Mouse (Mus musculus) lung, adult 18-20 months (tissue): Measurements from ENCODE around the gene Siae.

Experiments
- DNase-seq, 2 experiments: peaks; one replicate each; pipeline ENCODE4 v3.0.0; 2022; ENCODE audit warnings: mixed read lengths in 2 of 2

Siae gene

GRCm38 (mm10) chr9:37627263-37627662, 71.8 kb downstream of the Siae start:
- no peak for DNase-seq

- no peak for DNase-seq
Observed at GRCm38 (mm10) chr9:37628581-37628980, 73.1 kb downstream of the Siae start.

GRCm38 (mm10) chr9:37629941-37630340, 74.4 kb downstream of the Siae start:
- DNase-seq: no peak

- DNase-seq: no peak
Observed at GRCm38 (mm10) chr9:37632305-37632704, 76.8 kb downstream of the Siae start.

GRCm38 (mm10) chr9:37634269-37634668, 78.8 kb downstream of the Siae start:
- no peak for DNase-seq

GRCm38 (mm10) chr9:37636335-37636734, 80.8 kb downstream of the Siae start:
- peak; percentile 29 to 32 for DNase-seq

- DNase-seq: no peak
Observed at GRCm38 (mm10) chr9:37636800-37637542, 81.5 kb downstream of the Siae start.

- no peak for DNase-seq
Observed at GRCm38 (mm10) chr9:37638721-37639120, 83.2 kb downstream of the Siae start.

GRCm38 (mm10) chr9:37646246-37646645, 90.7 kb downstream of the Siae start:
- DNase-seq: no peak

GRCm38 (mm10) chr9:37650639-37651038, 95.1 kb downstream of the Siae start:
- peak; percentile 45 to 58 for DNase-seq

GRCm38 (mm10) chr9:37653836-37654235, 98.3 kb downstream of the Siae start:
- no peak for DNase-seq

- no peak for DNase-seq
Observed at GRCm38 (mm10) chr9:37655961-37656360, 100.5 kb downstream of the Siae start.

GRCm38 (mm10) chr9:37656439-37656881, 101.0 kb downstream of the Siae start:
- DNase-seq: peak; percentile 5 to 16

- DNase-seq: peak; percentile 87 to 92
Observed at GRCm38 (mm10) chr9:37656931-37657481, 101.5 kb downstream of the Siae start, which contains the start of gene Tbrg1. Gene Tbrg1 (minus strand): TSS chr9:37657312.

GRCm38 (mm10) chr9:37659413-37659812, 103.9 kb downstream of the Siae start:
- no peak for DNase-seq

GRCm38 (mm10) chr9:37663210-37663609, 107.7 kb downstream of the Siae start:
- no peak for DNase-seq

GRCm38 (mm10) chr9:37664604-37665003, 109.1 kb downstream of the Siae start:
- DNase-seq: no peak

GRCm38 (mm10) chr9:37666045-37666444, 110.5 kb downstream of the Siae start:
- no peak for DNase-seq

- DNase-seq: no peak
Observed at GRCm38 (mm10) chr9:37669115-37669514, 113.6 kb downstream of the Siae start, which contains the start of gene Panx3. Gene Panx3 (minus strand): TSS chr9:37669235.

GRCm38 (mm10) chr9:37669678-37670077, 114.2 kb downstream of the Siae start:
- no peak for DNase-seq

- no peak for DNase-seq
Observed at GRCm38 (mm10) chr9:37670261-37670660, 114.8 kb downstream of the Siae start.

- no peak for DNase-seq
Observed at GRCm38 (mm10) chr9:37675287-37675686, 119.8 kb downstream of the Siae start.

GRCm38 (mm10) chr9:37681123-37681522, 125.6 kb downstream of the Siae start:
- no peak for DNase-seq

- DNase-seq: no peak
Observed at GRCm38 (mm10) chr9:37687288-37687940, 131.9 kb downstream of the Siae start.
